Mouse (Mus musculus): ENCODE results near the gene Otub1. TPM values are rescaled to one million over a fixed set of nuclear protein-coding genes. Genes with fewer than 3 reads are reported as not detected.
A peak's percentile ranks its signal among the peaks of the same experiment; 100 is the strongest.

Gene Otub1
- polyA plus RNA-seq, 1 experiment: 112 TPM

- H3K4me3 ChIP-seq (replicated peaks): peak overlapping the region; percentile 84
- H3K4me1 ChIP-seq: peaks cover 42% of the 10 kb centered on the region
- H3K27me3 ChIP-seq (replicated peaks): peaks cover 94% of the 10 kb centered on the region
- no peak for TF ChIP-seq FLI1 (IDR thresholded peaks at IDR 0.05; ENCODE audit: low read length)
- TF ChIP-seq GATA1 (IDR thresholded peaks at IDR 0.05; ENCODE audit: borderline replicate concordance, low read length): no peak
- H3K36me3 ChIP-seq (replicated peaks; ENCODE audit: low read length): no peaks in the 10 kb centered on the region
- H3K9me3 ChIP-seq: no peaks in the 10 kb centered on the region
Observed at GRCm38 (mm10) chr19:7165509-7166199, 40.5 kb downstream of the Otub1 start.

GRCm38 (mm10) chr19:7164820-7165323 lies 41.2 kb downstream of the Otub1 start:
- Histone ChIP-seq H3K4me3 (replicated peaks) (peak overlapping the region; percentile 84), H3K9me3 (no peaks in the 10 kb centered on the region), H3K4me1 (peaks cover 50% of the 10 kb centered on the region), H3K27me3 (replicated peaks) (peaks cover 96% of the 10 kb centered on the region), H3K36me3 (replicated peaks; ENCODE audit: low read length) (no peaks in the 10 kb centered on the region)
- TF ChIP-seq GATA1 (IDR thresholded peaks at IDR 0.05; ENCODE audit: borderline replicate concordance, low read length): no peak
- TF ChIP-seq FLI1 (IDR thresholded peaks at IDR 0.05; ENCODE audit: low read length): no peak

- H3K27me3 ChIP-seq (replicated peaks): peaks cover 97% of the 10 kb centered on the region
- no peak overlapping the region for H3K4me3 ChIP-seq (replicated peaks)
Observed at GRCm38 (mm10) chr19:7164238-7164637, 41.9 kb downstream of the Otub1 start.

GRCm38 (mm10) chr19:7161064-7161463 lies 45.1 kb downstream of the Otub1 start:
- H3K27me3 ChIP-seq (replicated peaks): peaks cover 97% of the 10 kb centered on the region
- TF ChIP-seq FLI1 (IDR thresholded peaks at IDR 0.05; ENCODE audit: low read length) (no peak), GATA1 (IDR thresholded peaks at IDR 0.05; ENCODE audit: borderline replicate concordance, low read length) (no peak)
- no peak overlapping the region for H3K4me3 ChIP-seq (replicated peaks)

More at GRCm38 (mm10) chr19:7164238-7164637, 41.9 kb downstream of the Otub1 start:
- TF ChIP-seq GATA1 (IDR thresholded peaks at IDR 0.05; ENCODE audit: borderline replicate concordance, low read length): no peak
- no peak for TF ChIP-seq FLI1 (IDR thresholded peaks at IDR 0.05; ENCODE audit: low read length)
- H3K9me3 ChIP-seq: no peaks in the 10 kb centered on the region
- H3K36me3 ChIP-seq (replicated peaks; ENCODE audit: low read length): no peaks in the 10 kb centered on the region
- H3K4me1 ChIP-seq: peaks cover 50% of the 10 kb centered on the region

GRCm38 (mm10) chr19:7160151-7160906 lies 45.8 kb downstream of the Otub1 start:
- TF ChIP-seq FLI1 (IDR thresholded peaks at IDR 0.05; ENCODE audit: low read length) (no peak), GATA1 (IDR thresholded peaks at IDR 0.05; ENCODE audit: borderline replicate concordance, low read length) (no peak)
- Histone ChIP-seq H3K4me3 (replicated peaks) (no peak overlapping the region), H3K36me3 (replicated peaks; ENCODE audit: low read length) (no peaks in the 10 kb centered on the region), H3K4me1 (peaks cover 23% of the 10 kb centered on the region), H3K9me3 (no peaks in the 10 kb centered on the region), H3K27me3 (replicated peaks) (peaks cover 96% of the 10 kb centered on the region)

More at GRCm38 (mm10) chr19:7161064-7161463, 45.1 kb downstream of the Otub1 start:
- Histone ChIP-seq H3K36me3 (replicated peaks; ENCODE audit: low read length) (no peaks in the 10 kb centered on the region), H3K4me1 (peaks cover 27% of the 10 kb centered on the region), H3K9me3 (no peaks in the 10 kb centered on the region)

GRCm38 (mm10) chr19:7157734-7158133 lies 48.4 kb downstream of the Otub1 start:
- Histone ChIP-seq H3K36me3 (replicated peaks; ENCODE audit: low read length) (no peaks in the 10 kb centered on the region), H3K9me3 (no peaks in the 10 kb centered on the region), H3K4me1 (peaks cover 23% of the 10 kb centered on the region), H3K27me3 (replicated peaks) (peaks cover 97% of the 10 kb centered on the region), H3K4me3 (replicated peaks) (no peak overlapping the region)
- TF ChIP-seq GATA1 (IDR thresholded peaks at IDR 0.05; ENCODE audit: borderline replicate concordance, low read length): no peak
- TF ChIP-seq FLI1 (IDR thresholded peaks at IDR 0.05; ENCODE audit: low read length): no peak

GRCm38 (mm10) chr19:7155196-7155595 lies 50.9 kb downstream of the Otub1 start:
- peaks cover 18% of the 10 kb centered on the region for H3K4me1 ChIP-seq
- H3K36me3 ChIP-seq (replicated peaks; ENCODE audit: low read length): no peaks in the 10 kb centered on the region
- TF ChIP-seq GATA1 (IDR thresholded peaks at IDR 0.05; ENCODE audit: borderline replicate concordance, low read length) (no peak), FLI1 (IDR thresholded peaks at IDR 0.05; ENCODE audit: low read length) (no peak)
- H3K4me3 ChIP-seq (replicated peaks): no peak overlapping the region
- H3K27me3 ChIP-seq (replicated peaks): peaks cover 97% of the 10 kb centered on the region
- H3K9me3 ChIP-seq: no peaks in the 10 kb centered on the region

- TF ChIP-seq GATA1 (IDR thresholded peaks at IDR 0.05; ENCODE audit: borderline replicate concordance, low read length) (no peak), FLI1 (IDR thresholded peaks at IDR 0.05; ENCODE audit: low read length) (no peak)
- Histone ChIP-seq H3K9me3 (no peaks in the 10 kb centered on the region), H3K4me3 (replicated peaks) (no peak overlapping the region), H3K27me3 (replicated peaks) (peaks cover 97% of the 10 kb centered on the region), H3K36me3 (replicated peaks; ENCODE audit: low read length) (no peaks in the 10 kb centered on the region), H3K4me1 (peaks cover 23% of the 10 kb centered on the region; the same call in 1 of the 2 replicates)
Observed at GRCm38 (mm10) chr19:7153232-7153631, 52.9 kb downstream of the Otub1 start.

GRCm38 (mm10) chr19:7151927-7152653 lies 54.0 kb downstream of the Otub1 start:
- Histone ChIP-seq H3K36me3 (replicated peaks; ENCODE audit: low read length) (no peaks in the 10 kb centered on the region), H3K4me1 (peaks cover 25% of the 10 kb centered on the region; the same call in 1 of the 2 replicates), H3K27me3 (replicated peaks) (peaks cover 97% of the 10 kb centered on the region), H3K9me3 (no peaks in the 10 kb centered on the region), H3K4me3 (replicated peaks) (no peak overlapping the region)
- TF ChIP-seq GATA1 (IDR thresholded peaks at IDR 0.05; ENCODE audit: borderline replicate concordance, low read length): no peak
- no peak for TF ChIP-seq FLI1 (IDR thresholded peaks at IDR 0.05; ENCODE audit: low read length)
